Mouse (Mus musculus) limb, embryonic 14.5 days (tissue): ENCODE results near the gene Slx1b. TPM values are rescaled to one million over a fixed set of nuclear protein-coding genes. Genes with fewer than 3 reads are reported as not detected.

ENCODE experiments used
- ATAC-seq: fragments of 200-750 bp; cut with Nextera tagmentation; 2 replicates; pipeline ENCODE4 v1.8.0; 2017; ENCODE audit warnings: low read depth, moderate number of reproducible peaks, moderate TSS enrichment; ENCODE audit not compliant: low FRiP score
- DNase-seq: peaks from one replicate; pipeline ENCODE4 v3.0.0-alpha.2; 2015; ENCODE audit warnings: low spot score
- H3K27ac ChIP-seq: fragments of 300-500 bp; sonication (generic); replicated peaks from 2 replicates; pipeline ENCODE4 v1.5.1; 2014; ENCODE audit warnings: low read depth, mild to moderate bottlenecking, low read length, moderate library complexity, mixed read lengths
- H3K27me3 ChIP-seq: fragments of 300-500 bp; sonication (generic); 2 replicates; pipeline ENCODE4 v1.6.1; 2014; ENCODE audit warnings: low read length, mixed read lengths; ENCODE audit not compliant: control insufficient read depth, insufficient read depth
- H3K36me3 ChIP-seq: fragments of 300-500 bp; sonication (generic); 2 replicates; pipeline ENCODE4 v1.6.1; 2014; ENCODE audit warnings: mild to moderate bottlenecking, low read length, moderate library complexity, mixed read lengths; ENCODE audit not compliant: control insufficient read depth, insufficient read depth
- H3K4me1 ChIP-seq: fragments of 300-500 bp; sonication (generic); 2 replicates; pipeline ENCODE4 v1.6.1; 2014; ENCODE audit warnings: antibody characterized with exemption, low read length, mixed read lengths; ENCODE audit not compliant: control insufficient read depth, insufficient read depth
- H3K4me2 ChIP-seq: fragments of 300-500 bp; sonication (generic); replicated peaks from 2 replicates; pipeline ENCODE4 v1.6.1; 2014; ENCODE audit warnings: low read depth, mild to moderate bottlenecking, low read length, moderate library complexity; ENCODE audit not compliant: severe bottlenecking
- H3K4me3 ChIP-seq: fragments of 300-500 bp; sonication (generic); replicated peaks from 2 replicates; pipeline ENCODE4 v1.5.1; 2014; ENCODE audit warnings: low read length
- H3K9ac ChIP-seq: fragments of 300-500 bp; sonication (generic); 2 replicates; pipeline ENCODE4 v1.6.1; 2014; ENCODE audit warnings: mild to moderate bottlenecking, low read depth, low read length, moderate library complexity; ENCODE audit not compliant: severe bottlenecking
- H3K9me3 ChIP-seq: fragments of 300-500 bp; sonication (generic); 2 replicates; pipeline ENCODE4 v1.6.1; 2016; ENCODE audit warnings: low read length; ENCODE audit not compliant: control insufficient read depth
- POLR2A ChIP-seq: fragments of 200-500 bp; IDR thresholded peaks from 2 replicates; pipeline ENCODE4 v1.8.0; 2012; ENCODE audit warnings: inconsistent platforms, mild to moderate bottlenecking, moderate library complexity, borderline replicate concordance; ENCODE audit not compliant: insufficient read depth, insufficient read length; ENCODE audit errors: extremely low read depth
- whole genome bisulfite sequencing: fragments of 180-500 bp; shearing (Covaris S2); extraction: QIAGEN DNeasy Blood & Tissue Kit; methylation state at CpG from one replicate; pipeline ENCODE4 v1.1.7; 2014; 5-methylcytosine and 5-hydroxymethylcytosine counted together
- polyA plus RNA-seq, 2 experiments: library from polyadenylated mRNA; depleted of rRNA in 1 of 2; stranded (reverse) in 1 of 2; unstranded in 1 of 2; fragments of >200 nt; fragmentation: Nextera tagmentation in 1 of 2; extraction: Ambion mirVana in 1 of 2; gene quantifications; 2 replicates each; pipeline versions ENCODE4 v1.2.1 to v1.2.3; 2012 to 2014

Gene Slx1b
- polyA plus RNA-seq, 2 experiments, result 8.6 to 33.2 TPM

GRCm38 (mm10) chr7:126642545-126643243 is 52.9 kb downstream of the Slx1b start:
- no peaks in the 10 kb centered on the region for H3K9me3 ChIP-seq
- no peak overlapping the region for H3K4me3 ChIP-seq
- no peaks in the 10 kb centered on the region for H3K27me3 ChIP-seq
- no peaks in the 10 kb centered on the region for H3K36me3 ChIP-seq
- no peak overlapping the region for H3K9ac ChIP-seq
- ATAC-seq (no peak), DNase-seq (no peak)
- H3K4me2 ChIP-seq, result no peak overlapping the region
- TF ChIP-seq POLR2A, result no peak
- H3K27ac ChIP-seq, result no peak overlapping the region
- H3K4me1 ChIP-seq, result no peaks in the 10 kb centered on the region
- WGBS, result 73% methylated on average over 5 of the region's 5 CpGs

Other genes with a start within 250 kb of the Slx1b start
- gene Atp2a1, start 232.7 kb downstream of the Slx1b start, polyA plus RNA-seq (2012; rRNA removed), result 89.8 and 106 TPM in 2 replicates
- 93.9 and 131 TPM in 2 replicates for gene Atp2a1, start 232.7 kb downstream of the Slx1b start, polyA plus RNA-seq (2014; fragmentation: Nextera tagmentation; extraction: Ambion mirVana)
- 83.3 and 94.6 TPM in 2 replicates for gene Sh2b1, start 220.4 kb downstream of the Slx1b start, polyA plus RNA-seq (2012; rRNA removed)
- gene Sh2b1, start 220.4 kb downstream of the Slx1b start, polyA plus RNA-seq (2014; fragmentation: Nextera tagmentation; extraction: Ambion mirVana), result 50.2 and 53.7 TPM in 2 replicates
- gene Tufm, start 208.4 kb downstream of the Slx1b start, polyA plus RNA-seq (2012; rRNA removed), result 109 and 111 TPM in 2 replicates
- 125 TPM in 2 replicates for gene Tufm, start 208.4 kb downstream of the Slx1b start, polyA plus RNA-seq (2014; fragmentation: Nextera tagmentation; extraction: Ambion mirVana)
- 170 and 223 TPM in 2 replicates for gene Atxn2l, start 192.3 kb downstream of the Slx1b start, polyA plus RNA-seq (2012; rRNA removed)
- 51.4 and 56.2 TPM in 2 replicates for gene Atxn2l, start 192.3 kb downstream of the Slx1b start, polyA plus RNA-seq (2014; fragmentation: Nextera tagmentation; extraction: Ambion mirVana)
- gene Eif3c, start 129.4 kb downstream of the Slx1b start, polyA plus RNA-seq (2012; rRNA removed), result 107 and 115 TPM in 2 replicates
- gene Eif3c, start 129.4 kb downstream of the Slx1b start, polyA plus RNA-seq (2014; fragmentation: Nextera tagmentation; extraction: Ambion mirVana), result 169 and 171 TPM in 2 replicates
- 0.96 and 1.0 TPM in 2 replicates for gene Apobr, start 110.8 kb downstream of the Slx1b start, polyA plus RNA-seq (2012; rRNA removed)
- 1.1 and 1.5 TPM in 2 replicates for gene Apobr, start 110.8 kb downstream of the Slx1b start, polyA plus RNA-seq (2014; fragmentation: Nextera tagmentation; extraction: Ambion mirVana)
- 55.4 and 81.7 TPM in 2 replicates for gene Cln3, start 110.0 kb downstream of the Slx1b start, polyA plus RNA-seq (2012; rRNA removed)
- gene Cln3, start 110.0 kb downstream of the Slx1b start, polyA plus RNA-seq (2014; fragmentation: Nextera tagmentation; extraction: Ambion mirVana), result 34.6 and 35.5 TPM in 2 replicates
- gene Il27, start 100.8 kb downstream of the Slx1b start, polyA plus RNA-seq (2012; rRNA removed), result not detected in 2 replicates
- gene Il27, start 100.8 kb downstream of the Slx1b start, polyA plus RNA-seq (2014; fragmentation: Nextera tagmentation; extraction: Ambion mirVana), result not detected in 2 replicates
- gene Nupr1, start 64.9 kb downstream of the Slx1b start, polyA plus RNA-seq (2012; rRNA removed), result 5.8 and 11.6 TPM in 2 replicates
- 10.9 and 19.2 TPM in 2 replicates for gene Nupr1, start 64.9 kb downstream of the Slx1b start, polyA plus RNA-seq (2014; fragmentation: Nextera tagmentation; extraction: Ambion mirVana)
- gene Sgf29, start 46.5 kb downstream of the Slx1b start, polyA plus RNA-seq (2012; rRNA removed), result 49.8 and 61.6 TPM in 2 replicates
- 56.0 and 64.2 TPM in 2 replicates for gene Sgf29, start 46.5 kb downstream of the Slx1b start, polyA plus RNA-seq (2014; fragmentation: Nextera tagmentation; extraction: Ambion mirVana)
- gene Sult1a1, start 19.4 kb downstream of the Slx1b start, polyA plus RNA-seq (2012; rRNA removed), result 6.9 and 7.0 TPM in 2 replicates
- 10.3 TPM in 2 replicates for gene Sult1a1, start 19.4 kb downstream of the Slx1b start, polyA plus RNA-seq (2014; fragmentation: Nextera tagmentation; extraction: Ambion mirVana)
- gene Bola2, start 383 bp downstream of the Slx1b start, polyA plus RNA-seq (2012; rRNA removed), result 37.3 and 50.4 TPM in 2 replicates
- gene Bola2, start 383 bp downstream of the Slx1b start, polyA plus RNA-seq (2014; fragmentation: Nextera tagmentation; extraction: Ambion mirVana), result 121 and 122 TPM in 2 replicates
- gene Coro1a, start 12.0 kb upstream of the Slx1b start, polyA plus RNA-seq (2012; rRNA removed), result 33.4 and 45.7 TPM in 2 replicates
- 43.0 and 45.0 TPM in 2 replicates for gene Coro1a, start 12.0 kb upstream of the Slx1b start, polyA plus RNA-seq (2014; fragmentation: Nextera tagmentation; extraction: Ambion mirVana)
- gene Mapk3, start 63.8 kb upstream of the Slx1b start, polyA plus RNA-seq (2012; rRNA removed), result 134 and 151 TPM in 2 replicates
- gene Mapk3, start 63.8 kb upstream of the Slx1b start, polyA plus RNA-seq (2014; fragmentation: Nextera tagmentation; extraction: Ambion mirVana), result 51.0 and 52.4 TPM in 2 replicates
- gene Gdpd3, start 70.5 kb upstream of the Slx1b start, polyA plus RNA-seq (2012; rRNA removed), result 13.6 and 15.0 TPM in 2 replicates
- 3.2 and 4.3 TPM in 2 replicates for gene Gdpd3, start 70.5 kb upstream of the Slx1b start, polyA plus RNA-seq (2014; fragmentation: Nextera tagmentation; extraction: Ambion mirVana)
- 144 and 202 TPM in 2 replicates for gene Ypel3, start 81.2 kb upstream of the Slx1b start, polyA plus RNA-seq (2012; rRNA removed)
- gene Ypel3, start 81.2 kb upstream of the Slx1b start, polyA plus RNA-seq (2014; fragmentation: Nextera tagmentation; extraction: Ambion mirVana), result 131 and 151 TPM in 2 replicates
- gene Tbx6, start 85.7 kb upstream of the Slx1b start, polyA plus RNA-seq (2012; rRNA removed), result 2.0 and 2.7 TPM in 2 replicates
- 0.29 and 0.41 TPM in 2 replicates for gene Tbx6, start 85.7 kb upstream of the Slx1b start, polyA plus RNA-seq (2014; fragmentation: Nextera tagmentation; extraction: Ambion mirVana)
- 238 and 252 TPM in 2 replicates for gene Ppp4c, start 96.7 kb upstream of the Slx1b start, polyA plus RNA-seq (2012; rRNA removed)
- gene Ppp4c, start 96.7 kb upstream of the Slx1b start, polyA plus RNA-seq (2014; fragmentation: Nextera tagmentation; extraction: Ambion mirVana), result 268 and 269 TPM in 2 replicates
- 1.6 and 2.0 TPM in 2 replicates for gene Fam57b, start 101.9 kb upstream of the Slx1b start, polyA plus RNA-seq (2012; rRNA removed)
- 0.21 and 0.44 TPM in 2 replicates for gene Fam57b, start 101.9 kb upstream of the Slx1b start, polyA plus RNA-seq (2014; fragmentation: Nextera tagmentation; extraction: Ambion mirVana)
- not detected in 2 replicates for gene 4930451I11Rik, start 135.9 kb upstream of the Slx1b start, polyA plus RNA-seq (2012; rRNA removed)
- gene 4930451I11Rik, start 135.9 kb upstream of the Slx1b start, polyA plus RNA-seq (2014; fragmentation: Nextera tagmentation; extraction: Ambion mirVana), result not detected in 2 replicates
- gene Doc2a, start 151.6 kb upstream of the Slx1b start, polyA plus RNA-seq (2012; rRNA removed), result 1.3 and 2.8 TPM in 2 replicates
- 0.76 and 0.92 TPM in 2 replicates for gene Doc2a, start 151.6 kb upstream of the Slx1b start, polyA plus RNA-seq (2014; fragmentation: Nextera tagmentation; extraction: Ambion mirVana)
- gene Hirip3, start 166.2 kb upstream of the Slx1b start, polyA plus RNA-seq (2012; rRNA removed), result 55.1 and 120 TPM in 2 replicates
- gene Hirip3, start 166.2 kb upstream of the Slx1b start, polyA plus RNA-seq (2014; fragmentation: Nextera tagmentation; extraction: Ambion mirVana), result 15.2 and 16.1 TPM in 2 replicates
- gene Ino80e, start 166.6 kb upstream of the Slx1b start, polyA plus RNA-seq (2012; rRNA removed), result 84.3 and 89.8 TPM in 2 replicates
- gene Ino80e, start 166.6 kb upstream of the Slx1b start, polyA plus RNA-seq (2014; fragmentation: Nextera tagmentation; extraction: Ambion mirVana), result 86.7 TPM in 2 replicates
- 106 and 121 TPM in 2 replicates for gene Taok2, start 188.9 kb upstream of the Slx1b start, polyA plus RNA-seq (2012; rRNA removed)
- 28.5 and 37.1 TPM in 2 replicates for gene Taok2, start 188.9 kb upstream of the Slx1b start, polyA plus RNA-seq (2014; fragmentation: Nextera tagmentation; extraction: Ambion mirVana)
- 33.2 and 41.6 TPM in 2 replicates for gene Tmem219, start 227.1 kb upstream of the Slx1b start, polyA plus RNA-seq (2012; rRNA removed)
- gene Tmem219, start 227.1 kb upstream of the Slx1b start, polyA plus RNA-seq (2014; fragmentation: Nextera tagmentation; extraction: Ambion mirVana), result 31.0 and 33.8 TPM in 2 replicates
- gene Kctd13, start 233.1 kb upstream of the Slx1b start, polyA plus RNA-seq (2012; rRNA removed), result 21.4 and 24.4 TPM in 2 replicates
- 14.2 and 16.6 TPM in 2 replicates for gene Kctd13, start 233.1 kb upstream of the Slx1b start, polyA plus RNA-seq (2014; fragmentation: Nextera tagmentation; extraction: Ambion mirVana)